Mouse (Mus musculus): Measurements from ENCODE around the gene Cylc2. TPM values are rescaled to one million over a fixed set of nuclear protein-coding genes. Genes with fewer than 3 reads are reported as not detected.

Cylc2 gene
- not detected for polyA plus RNA-seq (2014; fragmentation: Illumina TruSeq; extraction: RNeasy Lipid Tissue Mini Kit (QIAGEN cat#74804); ENCODE audit: low read depth, low replicate concordance)

DNA sequence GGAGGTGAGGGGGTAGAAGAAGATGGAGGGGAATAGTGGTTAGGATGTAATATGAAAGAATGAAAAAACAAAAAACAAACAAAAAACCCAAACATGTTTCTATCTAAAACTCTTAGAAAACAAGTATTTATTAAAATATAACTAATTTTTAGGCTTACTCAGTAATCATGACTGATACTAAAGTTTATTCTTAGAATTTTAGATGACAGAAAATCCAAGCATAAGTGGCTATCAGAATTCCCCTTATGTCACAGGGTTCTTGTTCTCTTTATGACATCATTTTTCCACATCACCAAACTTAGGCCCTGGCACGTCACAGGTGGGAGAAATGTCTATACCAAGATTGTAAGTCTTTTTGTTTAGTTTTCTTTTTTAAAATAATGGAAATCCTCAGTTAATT lies at the start of gene Cylc2:
TSS of gene Cylc2 (plus strand) at position 301 of the 400 bp plus-strand sequence.

